Mouse (Mus musculus) lung, postnatal 4 days (tissue): ENCODE data around the gene Rnase13.

Experiments
- DNase-seq, 2 experiments: peaks; one replicate each; pipeline ENCODE4 v3.0.0; 2021

Gene Rnase13

DNA sequence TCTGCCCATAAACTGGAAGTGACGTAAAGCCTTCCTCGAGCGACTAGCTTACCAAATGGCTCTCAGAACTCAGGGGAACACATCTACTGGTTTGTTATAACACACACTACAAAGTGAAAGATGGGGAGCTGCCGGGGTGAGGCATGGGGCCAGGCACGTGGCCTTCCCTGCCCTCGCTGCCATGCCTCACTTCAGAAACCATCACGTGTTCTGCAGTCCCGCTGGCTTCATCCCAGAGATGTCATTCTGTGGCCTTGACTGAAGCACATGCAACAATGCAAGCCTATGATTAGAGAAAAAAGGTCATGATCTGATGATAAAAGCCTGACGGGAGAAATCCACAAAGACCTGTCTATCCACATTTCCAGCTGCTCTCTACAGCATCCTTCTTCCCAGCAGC is 50.8 kb downstream of the Rnase13 start:
- no peak for DNase-seq
